Mouse (Mus musculus): Measurements from ENCODE around the gene Bola1. TPM values are rescaled to one million over a fixed set of nuclear protein-coding genes. Genes with fewer than 3 reads are reported as not detected.
"Not testable (repeated sequence)": the region's sequence is repeated elsewhere in the genome, so short reads cannot be mapped to it uniquely, and the experiment has no call there.

Gene Bola1
- total RNA-seq, 2 experiments from 2014 or later, result 30.3 to 35.8 TPM

DNA sequence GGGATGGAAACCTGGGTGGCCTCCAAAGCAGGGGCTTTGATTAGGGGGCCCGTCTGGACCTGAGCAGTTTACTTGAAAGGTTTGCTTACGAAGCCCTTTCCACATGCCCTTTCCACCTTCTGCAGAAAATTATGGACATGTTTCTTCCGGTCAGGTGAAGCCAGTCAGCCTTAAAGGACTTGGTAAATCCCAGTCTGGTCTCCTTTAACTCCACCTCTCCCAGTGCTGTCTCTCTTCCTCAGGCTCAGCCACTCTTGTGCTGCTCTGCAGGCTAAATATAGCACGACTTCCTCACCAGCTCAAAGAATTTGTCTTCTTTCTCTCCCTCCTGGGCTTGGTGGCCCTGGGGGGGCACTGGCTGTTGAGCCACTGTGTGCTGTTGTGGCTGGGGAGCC lies 37.1 kb downstream of the Bola1 start:
- no peak for DNase-seq (ENCODE audit: low spot score in 2 of 2)

- DNase-seq (ENCODE audit: low spot score in 2 of 2), result no peak
Observed at GRCm38 (mm10) chr3:96181510-96182381, 37.8 kb downstream of the Bola1 start.

DNA sequence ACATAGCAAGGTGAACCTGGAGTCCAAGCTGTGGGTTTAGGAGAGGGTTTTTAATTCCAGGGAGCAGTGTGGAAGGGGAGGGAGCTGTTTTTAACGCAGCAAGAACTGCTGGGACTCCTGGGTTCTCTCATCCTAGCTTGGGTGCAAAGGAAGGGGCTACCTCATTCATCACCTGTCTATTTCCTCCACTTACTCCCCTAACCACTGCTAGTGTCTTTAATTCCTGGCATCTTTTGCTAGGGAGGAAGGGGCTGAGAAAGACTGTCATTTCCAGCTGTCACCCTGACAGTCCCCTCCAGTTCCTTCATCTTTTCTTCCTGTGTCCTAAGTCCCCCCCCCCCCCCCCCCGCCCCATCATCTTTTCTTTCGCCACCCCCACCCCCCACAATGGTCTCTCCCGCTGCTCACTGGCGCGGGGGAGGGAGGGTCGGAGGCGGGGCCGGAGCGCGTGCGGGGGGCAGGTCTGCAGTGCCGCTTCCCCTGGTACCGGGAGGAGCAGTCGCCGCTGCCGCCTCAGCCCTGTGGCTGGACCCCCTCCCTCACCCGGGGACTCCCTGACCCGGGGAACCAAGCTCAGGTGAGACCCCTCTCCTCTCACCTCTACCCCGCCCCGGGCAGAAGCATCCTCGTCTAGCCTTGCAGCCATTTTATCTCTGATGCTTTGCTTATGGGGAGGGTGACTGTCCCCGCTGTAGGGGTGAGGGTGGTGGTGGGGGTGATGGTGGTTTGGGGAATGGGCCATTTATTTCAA lies 38.6 kb downstream of the Bola1 start, which contains the start of gene Sv2a:
Gene Sv2a, plus strand, starts transcription at position 425 of the 751 bp plus-strand sequence.
- peak in 1 of 2 experiments; percentile 38 for DNase-seq (ENCODE audit: low spot score in 2 of 2)

DNA sequence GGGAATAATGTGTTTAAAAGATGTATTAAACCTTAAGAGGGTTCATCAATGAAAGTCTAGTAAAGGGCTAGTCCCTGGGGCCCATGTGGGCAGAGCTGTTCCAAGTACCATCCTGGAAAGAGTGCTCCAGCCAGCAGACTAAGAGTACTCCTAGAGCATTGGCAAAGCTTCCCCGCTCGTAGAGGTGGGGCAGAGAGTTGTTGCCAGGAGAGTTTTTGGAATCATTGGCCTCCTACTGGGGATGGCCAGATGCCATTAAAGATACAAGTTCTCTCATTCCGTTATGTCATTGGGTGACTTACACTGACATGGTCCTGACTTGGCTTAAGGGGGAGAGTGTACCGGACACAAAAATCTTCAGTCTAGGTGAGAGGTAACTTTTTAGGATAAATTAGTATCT lies 40.0 kb downstream of the Bola1 start:
- DNase-seq (ENCODE audit: low spot score in 2 of 2), result no peak

DNA sequence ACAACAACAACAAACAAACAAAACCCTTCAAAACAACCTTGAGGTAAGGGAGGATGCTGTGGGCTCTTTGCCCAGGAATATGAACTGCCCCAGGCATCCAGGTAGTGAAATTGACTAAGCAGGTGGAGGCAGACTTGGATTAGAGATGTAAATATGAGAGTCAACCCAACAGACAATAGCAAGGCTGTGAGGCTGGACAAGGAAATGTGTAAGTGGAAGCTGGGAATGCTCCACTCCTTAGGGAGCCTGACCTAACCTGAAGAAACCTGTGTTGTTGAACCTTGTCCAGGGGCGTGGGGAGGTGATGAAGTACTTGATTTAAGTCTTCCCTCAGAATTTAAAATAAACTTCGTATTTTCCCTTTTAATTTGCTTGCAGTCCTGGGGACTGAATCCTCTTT lies 40.6 kb downstream of the Bola1 start:
- DNase-seq (ENCODE audit: low spot score in 2 of 2), result no peak

- no peak for DNase-seq (ENCODE audit: low spot score in 2 of 2)
Observed at GRCm38 (mm10) chr3:96178427-96178826, 41.1 kb downstream of the Bola1 start.

DNA sequence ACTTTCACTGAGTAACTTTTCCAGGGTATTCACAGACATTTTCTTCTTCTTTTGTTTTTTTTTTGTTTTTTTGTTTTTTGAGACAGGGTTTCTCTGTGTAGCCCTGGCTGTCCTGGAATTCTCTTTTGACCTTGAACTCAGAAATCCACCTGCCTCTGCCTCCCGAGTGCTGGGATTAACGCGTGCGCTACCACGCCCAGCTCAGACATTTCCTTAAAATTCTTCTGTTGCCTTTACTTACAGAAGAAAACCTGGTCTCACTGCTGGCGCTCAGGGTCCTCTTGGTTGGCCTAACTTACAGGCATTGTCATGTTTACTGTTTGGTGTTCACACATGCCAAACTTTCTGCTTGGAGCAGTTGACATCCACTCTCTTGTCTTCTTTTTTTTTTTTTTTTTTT lies 44.3 kb downstream of the Bola1 start:
- DNase-seq (ENCODE audit: low spot score in 2 of 2), result no peak

DNA sequence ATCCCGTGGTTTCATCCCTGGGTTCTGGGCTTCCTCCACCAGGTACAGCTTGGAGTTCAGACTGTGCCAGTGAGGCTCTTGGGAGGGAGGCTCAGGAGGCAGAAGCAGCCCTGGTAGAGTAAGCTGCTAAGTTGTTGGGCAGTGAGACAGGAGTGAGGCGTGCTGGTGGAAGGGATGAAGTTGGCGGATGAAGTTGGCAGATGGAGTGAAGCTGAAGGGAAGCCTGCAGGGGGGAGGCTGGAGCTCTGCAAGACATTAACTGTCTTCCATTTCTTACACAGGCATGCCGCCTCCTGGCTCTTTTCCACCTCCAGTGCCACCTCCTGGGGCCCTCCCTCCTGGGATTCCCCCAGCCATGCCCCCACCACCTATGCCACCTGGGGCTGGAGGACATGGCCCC lies 45.5 kb downstream of the Bola1 start:
- not testable (repeated sequence) for DNase-seq (ENCODE audit: low spot score in 2 of 2)

DNA sequence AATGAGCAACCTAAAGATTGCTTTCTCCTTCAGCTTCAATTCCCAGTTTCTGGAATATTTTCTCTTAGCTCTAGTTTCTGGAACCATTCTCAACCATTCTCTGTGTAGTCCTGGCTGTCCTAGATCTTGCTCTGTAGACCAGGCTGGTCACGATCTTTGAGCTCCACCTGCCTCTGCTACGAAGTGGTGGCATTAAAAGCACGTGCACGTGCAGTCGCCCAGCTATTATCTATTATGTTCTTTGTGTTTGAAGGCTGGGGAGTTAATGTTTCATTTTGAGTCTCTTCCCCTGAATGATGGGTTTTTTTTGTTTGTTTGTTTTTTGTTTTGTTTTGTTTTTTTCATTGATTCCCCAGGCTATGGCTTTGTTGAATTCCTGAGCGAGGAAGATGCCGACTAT lies 46.3 kb downstream of the Bola1 start:
- DNase-seq (ENCODE audit: low spot score in 2 of 2), result no peak

- DNase-seq (ENCODE audit: low spot score in 2 of 2), result peak; percentile 79 to 81
Observed at GRCm38 (mm10) chr3:96172197-96173178, 47.0 kb downstream of the Bola1 start, which contains the start of gene Sf3b4. TSS of gene Sf3b4 (plus strand) at chr3:96172332.

GRCm38 (mm10) chr3:96171583-96172196 lies 47.8 kb downstream of the Bola1 start:
- DNase-seq (ENCODE audit: low spot score in 2 of 2), result no peak

DNA sequence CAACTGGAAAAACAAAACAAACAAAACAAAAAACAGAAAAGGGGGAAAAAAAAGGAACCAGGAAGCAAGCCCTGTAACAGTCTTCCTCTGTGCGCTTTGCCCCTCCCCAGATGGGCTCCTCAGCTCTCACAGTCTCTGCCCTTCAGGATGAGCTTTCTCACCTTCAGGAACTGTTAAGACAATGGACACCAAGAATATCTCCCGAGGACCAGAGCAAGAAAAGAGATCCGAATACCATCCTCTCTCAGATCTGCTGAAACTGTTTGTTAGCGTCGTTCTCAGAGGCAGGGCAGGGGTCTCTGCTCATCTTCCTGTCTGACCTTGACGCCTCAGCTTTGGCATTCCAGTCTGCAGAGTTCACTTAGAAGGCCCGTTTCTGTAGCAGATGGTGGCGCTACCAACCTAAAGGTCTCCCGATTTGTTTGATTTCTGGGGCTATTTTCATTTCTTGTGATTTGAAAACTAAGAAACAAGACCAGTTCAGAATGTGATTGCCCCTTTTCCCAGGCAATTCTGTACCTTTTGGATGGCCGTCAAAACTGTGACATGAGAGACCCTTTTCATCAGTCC lies 48.4 kb downstream of the Bola1 start:
- no peak for DNase-seq (ENCODE audit: low spot score in 2 of 2)

DNA sequence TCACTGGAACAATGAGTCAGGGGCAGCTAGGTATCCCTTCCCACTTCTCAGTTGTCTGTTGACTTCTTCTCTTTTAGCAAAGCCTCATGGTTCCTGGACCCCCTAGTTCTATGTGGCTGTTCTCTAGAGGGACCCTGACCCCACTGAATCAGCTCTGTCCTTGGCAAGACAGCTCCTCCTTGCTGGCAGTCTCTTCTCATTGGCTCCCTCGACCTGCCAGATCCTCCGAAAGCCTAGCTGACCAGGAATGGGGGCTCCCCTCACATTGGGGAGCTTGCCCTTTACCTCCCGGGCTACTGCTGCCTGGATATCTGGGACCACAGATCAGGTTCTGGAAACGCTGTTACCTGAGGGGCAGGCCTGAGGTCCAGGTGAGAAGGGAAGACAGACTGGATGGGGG lies 49.2 kb downstream of the Bola1 start:
- peak in 1 of 2 experiments; percentile 39 for DNase-seq (ENCODE audit: low spot score in 2 of 2)

DNA sequence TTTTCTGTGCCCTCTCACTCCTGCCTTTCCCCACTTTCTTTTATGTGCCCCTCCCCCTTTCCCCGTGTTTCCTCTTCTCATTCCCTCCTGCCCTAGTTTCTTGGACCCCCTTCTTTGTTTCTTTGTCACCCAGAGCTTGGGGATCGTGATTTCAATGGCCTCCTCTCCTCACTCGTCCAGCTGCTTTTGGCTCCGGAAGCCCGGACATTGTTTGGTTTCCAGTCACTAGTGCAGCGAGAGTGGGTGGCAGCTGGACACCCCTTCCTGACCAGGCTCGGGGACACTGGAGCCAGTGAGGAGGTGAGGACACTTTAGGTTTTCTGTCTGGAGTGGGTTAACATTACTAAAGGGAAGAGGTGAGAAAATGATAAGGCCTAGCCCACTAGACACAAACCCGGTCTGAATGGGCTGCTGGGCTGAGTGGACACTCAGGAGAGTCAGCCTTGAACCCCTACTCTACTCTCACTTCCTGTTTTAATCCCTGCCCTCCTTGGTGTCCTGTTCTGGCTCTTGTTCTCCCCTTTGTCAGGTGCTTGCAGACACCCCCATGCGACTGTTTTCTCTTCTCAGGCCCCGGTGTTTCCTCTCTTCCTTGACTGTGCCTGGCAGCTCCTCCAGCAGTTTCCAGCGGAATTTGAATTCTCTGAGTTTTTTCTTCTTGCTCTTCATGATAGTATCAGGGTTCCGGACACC lies 50.9 kb downstream of the Bola1 start:
- DNase-seq (ENCODE audit: low spot score in 2 of 2), result no peak

GRCm38 (mm10) chr3:96163040-96163439 lies 56.5 kb downstream of the Bola1 start:
- DNase-seq (ENCODE audit: low spot score in 2 of 2), result no peak

DNA sequence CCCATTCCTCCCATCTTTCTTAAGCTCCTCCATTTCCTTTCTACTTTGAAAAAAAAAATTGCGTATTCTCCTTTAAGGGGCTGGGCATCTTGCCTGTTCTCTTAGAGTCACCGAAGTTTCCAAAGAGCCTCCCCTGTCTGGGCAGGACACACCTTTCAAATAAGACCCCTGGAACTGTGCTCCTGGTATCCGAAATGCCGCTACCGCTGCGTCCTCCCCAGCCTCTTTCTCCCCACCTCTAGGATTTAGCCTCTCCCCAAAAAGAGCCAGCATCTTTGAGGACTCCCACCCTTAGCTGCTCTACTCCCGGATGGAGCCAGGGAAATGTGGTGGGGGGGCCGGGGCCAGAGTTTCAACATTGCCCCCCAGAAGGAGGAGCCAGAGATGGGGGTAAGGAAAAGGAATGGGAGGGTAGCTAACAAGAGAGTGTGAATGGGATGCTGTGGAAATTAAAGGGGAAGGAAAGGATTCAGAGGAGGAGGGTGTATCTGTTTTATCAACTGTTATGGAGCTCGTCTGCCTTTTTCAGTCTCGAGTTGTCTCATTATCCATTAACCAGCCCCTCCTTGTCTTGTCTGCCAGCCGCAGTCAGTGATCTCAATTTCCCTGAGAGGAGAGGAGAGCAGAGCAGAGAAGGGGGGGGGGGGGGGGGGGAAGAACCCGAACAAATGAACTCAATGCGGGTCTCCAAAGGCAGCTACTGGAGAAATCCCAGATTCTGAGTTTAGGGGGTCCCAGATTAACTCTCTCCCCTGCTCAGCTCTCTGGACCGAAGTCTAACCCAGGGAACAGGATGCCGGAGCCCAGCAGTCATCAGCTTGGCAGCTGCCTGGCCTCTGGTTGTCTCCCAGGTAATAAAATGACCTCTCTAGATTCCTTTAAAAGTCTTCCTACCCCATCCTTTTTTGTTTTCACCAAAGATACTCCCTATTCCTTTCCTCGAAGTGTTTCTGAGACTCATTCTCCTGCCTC lies 57.4 kb downstream of the Bola1 start, which contains the start of gene Mtmr11:
Gene Mtmr11, plus strand, starts transcription at position 136 of the 972 bp plus-strand sequence.
- peak in 1 of 2 experiments; percentile 46 for DNase-seq (ENCODE audit: low spot score in 2 of 2)

- peak; percentile 69 to 79 for DNase-seq (ENCODE audit: low spot score in 2 of 2)
Observed at GRCm38 (mm10) chr3:96160803-96161516, 58.5 kb downstream of the Bola1 start.
